Mouse (Mus musculus) brain, embryonic 14.5 days (tissue): Measurements from ENCODE around the gene Elobl.

ENCODE experiments used
- CTCF ChIP-seq: fragments of 200-500 bp; IDR thresholded peaks from 2 replicates; pipeline ENCODE4 v1.5.1; 2012; ENCODE audit warnings: inconsistent platforms, mild to moderate bottlenecking, moderate library complexity, borderline replicate concordance; ENCODE audit not compliant: insufficient read depth, insufficient read length; ENCODE audit errors: extremely low read depth
- POLR2A ChIP-seq: fragments of 200-500 bp; IDR thresholded peaks from 2 replicates; pipeline ENCODE4 v1.6.1; 2012; ENCODE audit warnings: mild to moderate bottlenecking, inconsistent platforms, borderline replicate concordance; ENCODE audit not compliant: poor library complexity, insufficient read depth, insufficient read length, severe bottlenecking; ENCODE audit errors: extremely low read depth

DNA sequence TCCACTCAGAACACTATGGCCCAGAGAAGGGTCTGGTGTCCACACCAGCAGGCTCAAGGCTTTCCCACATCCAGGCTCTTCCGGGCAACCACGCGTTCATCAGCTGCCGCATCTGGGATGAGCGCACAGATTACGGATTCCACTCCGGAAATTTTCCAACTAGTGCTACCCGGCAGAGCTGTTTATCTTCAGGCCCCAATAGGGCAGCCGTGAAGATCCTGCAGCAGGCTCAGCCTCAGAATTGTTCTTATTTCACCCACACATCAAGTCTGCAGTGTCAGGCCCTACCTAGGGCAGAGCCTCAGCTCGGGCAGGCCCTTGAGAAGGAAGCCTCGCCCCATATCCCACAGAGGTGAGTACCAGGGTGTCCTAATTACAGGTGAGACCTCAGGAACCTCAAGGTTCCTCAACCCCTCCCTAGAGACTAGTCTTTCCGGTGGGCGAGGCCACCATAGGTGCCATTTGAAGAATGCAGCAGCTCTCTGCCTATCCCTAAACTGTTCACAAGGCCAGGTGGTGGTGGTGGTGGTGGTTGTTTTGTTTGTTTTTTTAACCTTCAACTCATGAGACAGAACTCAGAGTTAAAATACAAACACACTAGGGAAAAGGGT is 16.0 kb downstream of the Elobl start:
- TF ChIP-seq CTCF (no peak), POLR2A (no peak)
